Mouse (Mus musculus): Measurements from ENCODE around the gene Sft2d2.

The Sft2d2 gene

DNA sequence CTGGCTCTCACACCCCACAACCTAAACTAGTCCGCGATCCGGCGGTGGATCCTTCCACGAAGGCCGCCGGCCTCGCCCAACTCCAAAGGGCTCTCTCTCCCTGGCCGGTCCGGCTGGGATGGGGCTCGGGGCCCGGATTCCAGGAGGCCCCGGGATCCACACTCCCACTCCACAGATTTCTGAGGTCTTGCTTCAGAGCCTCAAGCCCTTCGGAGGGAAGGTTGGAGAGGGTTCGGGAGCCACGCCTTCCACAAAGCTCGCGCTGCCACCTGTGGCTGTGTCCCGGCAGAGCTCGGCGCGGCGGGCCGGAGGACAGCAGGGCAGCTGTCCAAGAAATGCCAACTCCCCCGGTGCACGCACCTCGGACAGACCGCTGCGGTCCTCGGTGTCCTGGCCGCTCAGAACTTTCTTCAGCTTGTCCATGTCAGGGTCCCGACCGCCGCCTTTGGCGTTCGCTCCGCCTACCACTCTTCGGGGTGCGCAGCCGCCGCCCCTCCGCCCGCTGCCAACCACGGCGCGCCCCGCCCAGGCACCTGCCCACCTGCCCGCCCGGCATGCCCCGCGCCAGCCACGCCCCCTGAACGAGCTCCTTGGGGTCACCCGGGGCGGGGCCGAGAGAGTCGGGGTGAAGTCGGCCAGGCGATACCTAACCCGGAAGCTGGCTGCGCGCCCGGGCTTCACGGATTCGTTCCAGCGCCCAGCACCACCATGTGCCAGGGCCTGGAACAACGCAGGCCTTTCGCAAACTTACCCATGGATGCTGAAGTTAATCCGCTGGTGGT lies at the start of gene Sft2d2:
Gene Sft2d2 (minus strand): TSS at position 559 of the 782 bp plus-strand sequence.
- peak; percentile 37 to 49 for DNase-seq (ENCODE audit: low spot score in 2 of 2)

GRCm38 (mm10) chr1:165236321-165237298 lies 42.4 kb upstream of the Sft2d2 start, which contains the start of gene Tiprl:
TSS of gene Tiprl (minus strand) at chr1:165236996.
- peak; percentile 93 for DNase-seq (ENCODE audit: low spot score in 2 of 2)

DNA sequence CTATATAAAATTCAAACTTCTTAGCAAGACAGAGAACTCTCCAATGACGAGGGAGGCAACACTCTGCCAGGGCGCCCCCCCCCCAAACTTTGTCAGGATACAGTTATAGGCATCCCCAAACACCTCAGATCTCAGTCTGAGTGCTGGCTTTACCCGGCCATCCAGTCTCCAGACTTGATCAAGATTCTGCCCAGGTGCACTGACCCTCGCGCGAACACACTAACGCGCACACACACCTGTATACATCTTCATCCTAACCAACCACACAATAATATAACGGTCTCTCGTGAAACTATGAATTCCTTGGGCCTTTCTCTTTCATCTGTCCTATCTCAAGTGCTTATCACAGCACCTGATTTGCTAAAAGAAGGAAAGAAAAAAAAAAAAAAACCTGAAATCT lies 41.6 kb upstream of the Sft2d2 start:
- no peak for DNase-seq (ENCODE audit: low spot score in 2 of 2)

DNA sequence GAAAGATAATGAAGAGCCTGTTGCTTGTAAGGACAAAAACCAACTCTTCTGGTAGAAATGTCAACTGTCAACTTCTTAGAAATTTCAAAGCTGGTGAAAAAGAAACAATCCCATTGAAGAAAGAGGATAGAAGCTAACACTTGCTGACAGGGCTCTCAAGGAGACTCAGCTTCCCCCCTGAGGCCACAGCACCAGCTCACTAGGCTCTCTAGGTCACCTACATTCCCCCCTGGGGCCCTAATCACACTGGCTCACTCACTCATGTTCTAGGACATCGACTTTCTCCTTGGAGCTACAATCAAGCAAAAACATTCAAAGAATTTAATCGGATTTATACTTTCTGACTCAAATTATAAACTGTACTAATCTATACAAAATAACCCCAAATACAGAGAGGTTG lies 39.6 kb upstream of the Sft2d2 start:
- no peak for DNase-seq (ENCODE audit: low spot score in 2 of 2)

DNA sequence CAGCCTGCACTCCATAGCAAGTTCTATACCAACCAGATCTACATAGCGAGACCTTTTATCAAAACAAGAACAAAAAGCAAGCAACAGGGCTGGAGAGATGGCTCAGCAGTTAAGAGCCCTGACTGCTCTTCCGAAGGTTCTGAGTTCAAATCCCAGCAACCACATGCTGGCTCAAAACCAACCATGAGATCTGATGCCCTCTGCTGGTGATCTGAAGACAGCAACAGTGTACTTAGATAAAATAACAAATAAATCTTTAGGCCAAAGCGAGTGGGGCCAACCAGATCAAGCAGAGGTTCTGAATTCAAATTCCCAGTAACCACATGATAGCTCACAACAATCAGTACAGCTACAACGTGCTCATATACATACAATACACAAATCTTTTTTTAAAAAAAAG lies 36.5 kb upstream of the Sft2d2 start:
- no peak for DNase-seq (ENCODE audit: low spot score in 2 of 2)

GRCm38 (mm10) chr1:165229577-165229976 lies 35.3 kb upstream of the Sft2d2 start:
- DNase-seq (ENCODE audit: low spot score in 2 of 2), result no peak

GRCm38 (mm10) chr1:165217023-165217589 lies 22.9 kb upstream of the Sft2d2 start:
- no peak for DNase-seq (ENCODE audit: low spot score in 2 of 2)

- no peak for DNase-seq (ENCODE audit: low spot score in 2 of 2)
Observed at GRCm38 (mm10) chr1:165215831-165216230, 21.6 kb upstream of the Sft2d2 start.

DNA sequence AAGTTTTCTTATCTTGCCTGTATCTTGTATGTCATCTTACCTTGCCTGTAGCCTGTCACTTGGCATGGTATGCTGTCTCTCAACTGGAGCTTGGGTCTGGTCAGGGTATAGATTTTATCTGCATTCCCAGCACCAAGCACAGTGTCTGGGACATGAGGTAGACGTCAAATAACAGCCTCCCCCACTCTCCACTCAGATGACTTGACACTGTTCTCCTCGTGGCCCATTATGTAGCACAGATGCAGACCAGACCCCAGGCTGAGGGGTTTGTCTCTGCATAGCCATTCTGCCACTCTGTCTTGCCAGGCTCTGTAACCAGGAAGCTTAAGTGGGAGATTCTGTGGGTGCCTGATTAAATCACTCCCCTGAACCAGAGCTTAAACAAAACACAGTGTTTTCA lies 11.4 kb upstream of the Sft2d2 start:
- no peak for DNase-seq (ENCODE audit: low spot score in 2 of 2)

DNA sequence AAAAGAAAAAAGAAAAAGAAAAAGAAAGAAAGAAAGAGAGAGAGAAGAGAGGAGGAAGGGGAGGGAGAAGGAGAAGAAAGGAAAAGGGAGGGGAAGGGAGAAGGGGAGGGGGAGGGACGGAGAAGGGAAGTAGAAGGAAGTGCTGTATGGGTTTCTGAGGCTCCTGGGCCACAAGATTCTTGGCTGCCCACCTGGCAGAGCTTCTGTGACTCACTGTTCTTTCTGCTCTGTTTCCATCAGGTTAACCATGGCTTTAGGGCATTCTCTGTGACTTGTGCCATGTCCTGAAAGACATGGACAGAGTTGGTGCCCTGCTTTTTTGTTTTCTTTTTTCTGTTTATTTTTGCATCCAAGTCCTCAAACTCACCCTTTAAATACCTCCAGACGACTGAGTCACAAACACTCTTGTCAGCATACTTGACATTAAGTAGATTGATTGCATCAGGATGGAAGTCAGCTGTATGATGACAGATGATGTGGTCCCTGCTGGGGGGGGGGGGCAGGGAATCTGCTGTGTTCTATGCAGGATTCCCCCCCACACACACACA lies 9.3 kb upstream of the Sft2d2 start:
- no peak for DNase-seq (ENCODE audit: low spot score in 2 of 2)

- DNase-seq (ENCODE audit: low spot score in 2 of 2), result no peak
Observed at GRCm38 (mm10) chr1:165201445-165202012, 7.3 kb upstream of the Sft2d2 start.

DNA sequence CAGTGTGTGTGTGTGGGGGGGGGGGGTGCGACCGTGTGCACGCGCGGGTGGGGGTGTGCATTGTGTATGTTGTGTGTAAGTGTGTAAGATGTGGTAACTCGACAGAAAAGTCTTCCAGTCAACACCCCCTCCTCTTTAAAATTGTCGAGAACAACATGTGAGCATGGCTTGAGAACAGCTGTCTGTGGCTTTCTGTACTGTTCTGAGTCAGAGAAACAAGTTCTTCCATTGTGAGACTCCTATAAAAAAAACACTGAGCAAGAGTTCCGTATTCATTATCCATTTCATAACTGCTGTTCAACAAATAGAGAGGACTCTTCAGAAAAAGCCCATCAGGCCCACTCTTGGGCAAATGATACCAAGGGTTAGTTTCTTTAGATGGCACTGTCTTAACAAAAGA lies 6.5 kb upstream of the Sft2d2 start:
- no peak for DNase-seq (ENCODE audit: low spot score in 2 of 2)

DNA sequence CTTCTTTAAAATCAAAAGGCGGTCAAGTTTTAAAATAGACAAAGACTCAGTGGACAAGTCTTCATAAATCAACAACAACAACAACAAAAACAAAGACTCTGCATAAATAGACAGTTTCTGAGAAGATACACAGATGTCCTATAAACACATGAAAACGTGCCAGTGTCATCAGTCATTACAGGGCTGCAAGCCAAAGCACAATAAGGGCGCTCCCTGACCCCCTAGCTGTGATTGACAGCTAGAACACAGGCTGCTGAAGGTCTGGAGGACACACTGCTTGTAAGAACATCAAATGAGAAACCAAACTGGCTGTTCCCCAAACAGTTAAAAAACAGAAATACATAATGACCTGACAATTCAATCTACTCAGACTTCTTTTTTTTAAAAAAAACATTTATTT lies 5.4 kb upstream of the Sft2d2 start:
- no peak for DNase-seq (ENCODE audit: low spot score in 2 of 2)

DNA sequence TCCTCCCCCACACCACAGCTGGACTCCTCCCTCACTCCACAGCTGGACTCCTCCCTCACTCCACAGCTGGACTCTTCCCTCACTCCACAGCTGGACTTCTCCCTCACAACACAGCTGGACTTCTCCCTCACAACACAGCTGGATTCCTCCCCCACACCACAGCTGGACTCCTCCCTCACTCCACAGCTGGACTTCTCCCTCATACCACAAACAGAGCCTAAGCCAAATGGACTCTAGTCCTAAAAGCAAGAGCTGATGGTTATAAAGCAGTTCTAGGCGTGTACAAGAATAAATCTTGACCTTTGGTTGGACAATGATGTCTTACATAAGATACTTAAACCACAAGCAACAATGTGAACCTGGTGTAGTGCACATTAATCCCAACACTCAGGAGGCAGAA lies 4.7 kb upstream of the Sft2d2 start:
- DNase-seq (ENCODE audit: low spot score in 2 of 2), result no peak

GRCm38 (mm10) chr1:165197875-165198274 lies 3.6 kb upstream of the Sft2d2 start:
- DNase-seq (ENCODE audit: low spot score in 2 of 2), result no peak

DNA sequence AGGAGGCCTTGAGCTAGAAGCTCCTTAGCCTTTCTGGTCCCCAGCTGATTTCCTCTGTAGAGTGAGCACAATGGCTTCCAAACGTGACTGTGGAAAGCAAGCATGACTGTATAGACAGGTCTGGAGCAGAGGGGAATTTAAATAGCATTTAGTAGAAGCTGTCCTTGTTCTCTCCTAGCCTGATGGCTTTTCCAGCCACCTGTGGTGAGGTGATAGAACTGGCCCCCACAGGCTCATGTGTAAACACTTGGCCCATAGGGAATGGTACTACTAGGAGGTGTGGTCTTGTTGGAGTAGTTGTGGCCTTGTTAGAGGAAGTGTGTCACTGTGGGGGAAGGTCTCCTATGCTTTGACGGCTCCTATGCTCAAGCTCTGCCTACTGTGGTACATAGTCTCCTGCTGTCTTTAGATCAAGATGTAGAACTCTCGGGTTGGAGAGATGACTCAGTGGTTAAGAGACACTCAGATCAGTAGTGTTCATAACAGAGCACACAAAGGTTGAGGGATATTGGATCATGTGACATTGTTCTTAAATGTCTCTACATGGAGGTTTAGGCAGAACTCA lies 1.2 kb upstream of the Sft2d2 start:
- no peak for DNase-seq (ENCODE audit: low spot score in 2 of 2)

DNA sequence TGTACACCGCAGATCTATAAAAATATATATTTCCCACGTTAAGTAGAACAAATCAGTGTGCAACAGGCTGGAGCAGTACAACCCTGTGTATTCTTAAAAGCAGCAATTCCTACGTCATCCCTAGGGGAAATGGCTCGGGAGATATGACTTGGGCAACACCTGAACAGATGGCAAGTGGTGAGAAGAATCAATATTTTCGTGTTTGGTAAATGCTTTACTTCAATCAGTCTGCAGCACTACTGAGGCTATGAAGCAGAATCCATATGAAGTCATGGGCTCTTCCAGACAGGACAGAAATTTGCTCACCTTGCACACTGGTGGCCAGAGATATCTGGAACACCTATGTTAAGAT lies 400 bp upstream of the Sft2d2 start:
- no peak for DNase-seq (ENCODE audit: low spot score in 2 of 2)

- no peak for DNase-seq (ENCODE audit: low spot score in 2 of 2)
Observed at GRCm38 (mm10) chr1:165193426-165193825, 812 bp downstream of the Sft2d2 start.

DNA sequence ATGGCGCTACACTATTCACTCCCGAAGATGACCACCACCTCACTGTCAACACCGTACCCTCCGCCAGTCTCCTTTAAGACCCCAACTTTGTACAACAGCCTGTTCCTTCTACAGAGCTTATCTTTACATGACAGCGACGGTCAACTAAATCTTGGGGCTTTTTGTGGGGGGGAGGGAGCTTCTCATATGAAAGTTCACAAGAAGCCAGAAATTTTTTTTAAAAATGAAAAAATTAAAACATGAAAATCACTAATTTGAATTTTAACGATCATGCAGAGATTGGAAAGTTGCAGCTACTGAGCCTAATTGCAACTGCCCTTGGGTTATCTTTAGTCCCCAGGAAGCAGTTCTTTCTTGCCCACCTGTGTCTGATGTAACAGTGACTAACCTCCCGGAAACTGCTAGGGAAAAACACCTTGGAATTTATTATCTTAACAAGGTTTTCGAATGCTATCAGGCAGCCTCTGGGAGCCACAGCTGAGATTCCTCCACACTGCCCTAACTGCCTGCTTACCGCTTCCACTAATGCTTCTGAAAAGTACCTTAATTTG lies 1.4 kb downstream of the Sft2d2 start:
- DNase-seq (ENCODE audit: low spot score in 2 of 2), result no peak

- no peak for DNase-seq (ENCODE audit: low spot score in 2 of 2)
Observed at GRCm38 (mm10) chr1:165192102-165192501, 2.1 kb downstream of the Sft2d2 start.

DNA sequence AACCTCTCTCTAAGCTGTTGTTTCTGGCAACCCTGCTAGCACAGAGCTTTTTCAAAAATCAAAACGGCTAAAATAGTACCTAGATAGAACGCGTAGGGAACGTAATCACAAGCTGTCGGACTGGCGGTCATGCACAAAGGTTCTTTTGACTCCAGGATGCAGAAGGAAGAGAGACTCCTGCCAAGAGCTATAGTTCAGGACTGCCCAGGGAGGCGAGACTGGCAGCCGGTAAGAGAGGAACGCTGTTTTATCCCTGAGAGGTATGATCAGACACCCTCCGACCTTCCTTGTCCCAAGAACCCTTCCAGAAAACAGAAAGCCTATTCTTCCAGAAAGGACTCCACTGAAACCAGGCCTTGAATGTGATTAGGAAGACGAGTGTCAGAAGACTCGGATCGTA lies 2.6 kb downstream of the Sft2d2 start:
- DNase-seq (ENCODE audit: low spot score in 2 of 2), result no peak

Data from frontal cortex, postnatal 25 days (tissue).